Mouse (Mus musculus): Measurements from ENCODE around the gene Olfr819. TPM values are rescaled to one million over a fixed set of nuclear protein-coding genes. Genes with fewer than 3 reads are reported as not detected.
"Not testable (repeated sequence)": the region's sequence is repeated elsewhere in the genome, so short reads cannot be mapped to it uniquely, and the experiment has no call there.

Olfr819 gene
- polyA plus RNA-seq (2015; fragmentation: Nextera tagmentation; extraction: Ambion mirVana), result not detected in 2 replicates

GRCm38 (mm10) chr10:129967166-129967565 lies at the start of gene Olfr819:
Gene Olfr819 (minus strand): TSS chr10:129967266.
- ATAC-seq (replicated peaks); H3K9me3 ChIP-seq; H3K4me3 ChIP-seq; H3K4me1 ChIP-seq; H3K4me2 ChIP-seq; H3K27ac ChIP-seq; H3K36me3 ChIP-seq (replicated peaks); H3K9ac ChIP-seq; H3K27me3 ChIP-seq (replicated peaks): not testable (repeated sequence)
- WGBS, result 77% methylated on average over 2 of the region's 2 CpGs

- H3K4me3 ChIP-seq, result no peak within 1 kb of the TSS
- no peaks in the 10 kb centered on the region for H3K9me3 ChIP-seq
- H3K27me3 ChIP-seq (replicated peaks), result no peaks in the 10 kb centered on the region
- no peak within 1 kb of the TSS for H3K27ac ChIP-seq
- H3K36me3 ChIP-seq (replicated peaks), result no peaks in the 10 kb centered on the region
- no peaks in the 10 kb centered on the region for H3K4me1 ChIP-seq
- H3K4me2 ChIP-seq, result no peak within 1 kb of the TSS
- H3K9ac ChIP-seq, result no peak within 1 kb of the TSS
- no peak for ATAC-seq (replicated peaks)
Measured at GRCm38 (mm10) chr10:130012321-130012720, 45.3 kb upstream of the Olfr819 start, which contains the start of gene Olfr820. Gene Olfr820 (plus strand): TSS chr10:130012621.

- WGBS, result 82% methylated on average over 4 of the region's 4 CpGs
- not testable (repeated sequence) for H3K27me3 ChIP-seq (replicated peaks); H3K4me3 ChIP-seq; ATAC-seq (replicated peaks); H3K9me3 ChIP-seq; H3K4me2 ChIP-seq; H3K36me3 ChIP-seq (replicated peaks); H3K4me1 ChIP-seq; H3K9ac ChIP-seq; H3K27ac ChIP-seq
Measured at GRCm38 (mm10) chr10:130005366-130005765, 38.3 kb upstream of the Olfr819 start.

- not testable (repeated sequence) for H3K4me1 ChIP-seq; ATAC-seq (replicated peaks)
- WGBS, result 84% methylated on average over 4 of the region's 4 CpGs
Measured at GRCm38 (mm10) chr10:130004104-130004503, 37.0 kb upstream of the Olfr819 start.

GRCm38 (mm10) chr10:129984962-129985361 lies 17.9 kb upstream of the Olfr819 start, which contains the start of gene Gm10310:
Gene Gm10310 (minus strand): TSS chr10:129985062.
- not testable (repeated sequence) for H3K4me3 ChIP-seq; H3K36me3 ChIP-seq (replicated peaks); ATAC-seq (replicated peaks)

More at GRCm38 (mm10) chr10:130004104-130004503, 37.0 kb upstream of the Olfr819 start:
- H3K9ac ChIP-seq; H3K36me3 ChIP-seq (replicated peaks); H3K27ac ChIP-seq; H3K27me3 ChIP-seq (replicated peaks); H3K4me3 ChIP-seq; H3K4me2 ChIP-seq; H3K9me3 ChIP-seq: not testable (repeated sequence)

GRCm38 (mm10) chr10:129981867-129982266 lies 14.8 kb upstream of the Olfr819 start:
- not testable (repeated sequence) for H3K27me3 ChIP-seq (replicated peaks)

More at GRCm38 (mm10) chr10:129984962-129985361, 17.9 kb upstream of the Olfr819 start, which contains the start of gene Gm10310:
- not testable (repeated sequence) for H3K27ac ChIP-seq; H3K4me1 ChIP-seq; H3K4me2 ChIP-seq; H3K9ac ChIP-seq; H3K9me3 ChIP-seq; H3K27me3 ChIP-seq (replicated peaks)
- WGBS, result no CpG with 5 or more reads among the region's 1 CpGs

GRCm38 (mm10) chr10:129976040-129976439 lies 9.0 kb upstream of the Olfr819 start, which contains the start of gene Olfr247:
Gene Olfr247 (minus strand): TSS chr10:129976140.
- not testable (repeated sequence) for H3K4me2 ChIP-seq; H3K36me3 ChIP-seq (replicated peaks); ATAC-seq (replicated peaks); H3K4me3 ChIP-seq; H3K27me3 ChIP-seq (replicated peaks); H3K4me1 ChIP-seq; H3K27ac ChIP-seq; H3K9ac ChIP-seq; H3K9me3 ChIP-seq
- no CpG with 5 or more reads among the region's 2 CpGs for WGBS

More at GRCm38 (mm10) chr10:129981867-129982266, 14.8 kb upstream of the Olfr819 start:
- H3K4me3 ChIP-seq; H3K9me3 ChIP-seq; ATAC-seq (replicated peaks); H3K36me3 ChIP-seq (replicated peaks); H3K27ac ChIP-seq; H3K4me1 ChIP-seq; H3K4me2 ChIP-seq; H3K9ac ChIP-seq: not testable (repeated sequence)
- WGBS, result no CpG with 5 or more reads among the region's 3 CpGs

- H3K4me1 ChIP-seq; H3K4me3 ChIP-seq; H3K9me3 ChIP-seq; H3K27ac ChIP-seq; ATAC-seq (replicated peaks); H3K36me3 ChIP-seq (replicated peaks); H3K4me2 ChIP-seq; H3K9ac ChIP-seq; H3K27me3 ChIP-seq (replicated peaks): not testable (repeated sequence)
- no CpG with 5 or more reads among the region's 3 CpGs for WGBS
Measured at GRCm38 (mm10) chr10:129972994-129973393, 5.9 kb upstream of the Olfr819 start.

GRCm38 (mm10) chr10:129966232-129966631 lies 834 bp downstream of the Olfr819 start:
- not testable (repeated sequence) for H3K36me3 ChIP-seq (replicated peaks); H3K4me2 ChIP-seq; H3K27me3 ChIP-seq (replicated peaks); H3K4me1 ChIP-seq; H3K27ac ChIP-seq; H3K9ac ChIP-seq; H3K4me3 ChIP-seq; ATAC-seq (replicated peaks); H3K9me3 ChIP-seq
- WGBS, result 97% methylated on average over 2 of the region's 3 CpGs

- no peaks in the 10 kb centered on the region for H3K4me1 ChIP-seq
- no peaks in the 10 kb centered on the region for H3K36me3 ChIP-seq (replicated peaks)
- 96% methylated on average over 2 of the region's 2 CpGs for WGBS
- H3K9ac ChIP-seq, result no peak within 1 kb of the TSS
- no peak within 1 kb of the TSS for H3K4me3 ChIP-seq
- no peaks in the 10 kb centered on the region for H3K9me3 ChIP-seq
- no peak for ATAC-seq (replicated peaks)
- H3K27ac ChIP-seq, result no peak within 1 kb of the TSS
- H3K27me3 ChIP-seq (replicated peaks), result no peaks in the 10 kb centered on the region
- H3K4me2 ChIP-seq, result no peak within 1 kb of the TSS
Measured at GRCm38 (mm10) chr10:129949000-129949399, 18.1 kb downstream of the Olfr819 start, which contains the start of gene Olfr818. Gene Olfr818 (minus strand): TSS chr10:129949100.

GRCm38 (mm10) chr10:129915497-129915896 lies 51.6 kb downstream of the Olfr819 start, which contains the start of gene Olfr816:
Gene Olfr816 (minus strand): TSS chr10:129915597.
- ATAC-seq (replicated peaks), result no peak
- no peaks in the 10 kb centered on the region for H3K27me3 ChIP-seq (replicated peaks)
- no peak within 1 kb of the TSS for H3K4me3 ChIP-seq
- H3K4me2 ChIP-seq, result no peak within 1 kb of the TSS
- H3K4me1 ChIP-seq, result no peaks in the 10 kb centered on the region
- 68% methylated on average over 1 of the region's 1 CpGs for WGBS
- no peak within 1 kb of the TSS for H3K27ac ChIP-seq
- H3K36me3 ChIP-seq (replicated peaks), result no peaks in the 10 kb centered on the region
- H3K9ac ChIP-seq, result no peak within 1 kb of the TSS
- H3K9me3 ChIP-seq, result no peaks in the 10 kb centered on the region
